Mouse (Mus musculus): ENCODE results near the gene Astn2.

- TF ChIP-seq CTCF (IDR thresholded peaks at IDR 0.05; ENCODE audit: control insufficient read depth, insufficient read depth, insufficient read length) (peak; percentile 80), MAX (IDR thresholded peaks at IDR 0.05) (no peak), USF1 (IDR thresholded peaks at IDR 0.05; ENCODE audit: low read depth) (no peak), MYOD1 (IDR thresholded peaks at IDR 0.05; ENCODE audit: control insufficient read depth, insufficient read length, low read depth) (no peak), MYOG (IDR thresholded peaks at IDR 0.05; ENCODE audit: control insufficient read depth, extremely low read depth, insufficient read length) (no peak), CEBPB (IDR thresholded peaks at IDR 0.05; ENCODE audit: low read depth) (no peak)
These were observed 749.7 kb downstream of the Astn2 start for GRCm38 (mm10) chr4:65654723-65655122.
